Mouse (Mus musculus) intestine, embryonic 14.5 days (tissue): Measurements from ENCODE around the gene Tcf15. TPM values are rescaled to one million over a fixed set of nuclear protein-coding genes. Genes with fewer than 3 reads are reported as not detected.

Experiments
- ATAC-seq: fragments of 200-750 bp; cut with Nextera tagmentation; replicated peaks from 2 replicates; pipeline ENCODE4 v1.8.0; 2017; ENCODE audit warnings: low read depth, moderate number of reproducible peaks, moderate TSS enrichment, moderate library complexity; ENCODE audit not compliant: low FRiP score, low TSS enrichment
- DNase-seq: peaks from one replicate; pipeline ENCODE4 v3.0.0-alpha.2; 2018; ENCODE audit warnings: low spot score
- H3K27ac ChIP-seq: fragments of 300-500 bp; sonication (generic); 2 replicates; pipeline ENCODE4 v1.5.1; 2014; ENCODE audit warnings: low read depth, mild to moderate bottlenecking, control low read depth
- H3K27me3 ChIP-seq: fragments of 300-500 bp; sonication (generic); replicated peaks from 2 replicates; pipeline ENCODE4 v1.6.1; 2014; ENCODE audit warnings: low read length, control low read depth; ENCODE audit not compliant: control insufficient read depth, insufficient read depth
- H3K36me3 ChIP-seq: fragments of 300-500 bp; sonication (generic); 2 replicates; pipeline ENCODE4 v1.6.1; 2014; ENCODE audit warnings: low read length, control low read depth; ENCODE audit not compliant: control insufficient read depth, insufficient read depth
- H3K4me1 ChIP-seq: fragments of 300-500 bp; sonication (generic); replicated peaks from 2 replicates; pipeline ENCODE4 v1.6.1; 2014; ENCODE audit warnings: low read length, control low read depth, mixed read lengths; ENCODE audit not compliant: control insufficient read depth, insufficient read depth
- H3K4me2 ChIP-seq: fragments of 300-500 bp; sonication (generic); 2 replicates; pipeline ENCODE4 v1.6.1; 2014; ENCODE audit warnings: low read length
- H3K4me3 ChIP-seq: fragments of 300-500 bp; sonication (generic); 2 replicates; pipeline ENCODE4 v1.5.1; 2014; ENCODE audit warnings: low read depth, low read length, control low read depth, mixed read lengths
- H3K9ac ChIP-seq: fragments of 300-500 bp; sonication (generic); 2 replicates; pipeline ENCODE4 v1.6.1; 2014; ENCODE audit warnings: mild to moderate bottlenecking, low read length
- H3K9me3 ChIP-seq: fragments of 300-500 bp; sonication (generic); 2 replicates; pipeline ENCODE4 v1.6.1; 2016; ENCODE audit warnings: low read length, control low read depth; ENCODE audit not compliant: control insufficient read depth
- WGBS: fragments of 180-500 bp; shearing (Covaris S2); extraction: QIAGEN DNeasy Blood & Tissue Kit; methylation state at CpG from one replicate; pipeline ENCODE4 v1.1.7; 2014; 5-methylcytosine and 5-hydroxymethylcytosine counted together
- polyA plus RNA-seq: library from polyadenylated mRNA; unstranded; fragments of >200 nt; fragmentation: Nextera tagmentation; extraction: Ambion mirVana; gene quantifications from 2 replicates; pipeline ENCODE4 v1.2.1, GENCODE M21; 2014

Tcf15 gene
- polyA plus RNA-seq: 14.4 and 15.9 TPM in 2 replicates

DNA sequence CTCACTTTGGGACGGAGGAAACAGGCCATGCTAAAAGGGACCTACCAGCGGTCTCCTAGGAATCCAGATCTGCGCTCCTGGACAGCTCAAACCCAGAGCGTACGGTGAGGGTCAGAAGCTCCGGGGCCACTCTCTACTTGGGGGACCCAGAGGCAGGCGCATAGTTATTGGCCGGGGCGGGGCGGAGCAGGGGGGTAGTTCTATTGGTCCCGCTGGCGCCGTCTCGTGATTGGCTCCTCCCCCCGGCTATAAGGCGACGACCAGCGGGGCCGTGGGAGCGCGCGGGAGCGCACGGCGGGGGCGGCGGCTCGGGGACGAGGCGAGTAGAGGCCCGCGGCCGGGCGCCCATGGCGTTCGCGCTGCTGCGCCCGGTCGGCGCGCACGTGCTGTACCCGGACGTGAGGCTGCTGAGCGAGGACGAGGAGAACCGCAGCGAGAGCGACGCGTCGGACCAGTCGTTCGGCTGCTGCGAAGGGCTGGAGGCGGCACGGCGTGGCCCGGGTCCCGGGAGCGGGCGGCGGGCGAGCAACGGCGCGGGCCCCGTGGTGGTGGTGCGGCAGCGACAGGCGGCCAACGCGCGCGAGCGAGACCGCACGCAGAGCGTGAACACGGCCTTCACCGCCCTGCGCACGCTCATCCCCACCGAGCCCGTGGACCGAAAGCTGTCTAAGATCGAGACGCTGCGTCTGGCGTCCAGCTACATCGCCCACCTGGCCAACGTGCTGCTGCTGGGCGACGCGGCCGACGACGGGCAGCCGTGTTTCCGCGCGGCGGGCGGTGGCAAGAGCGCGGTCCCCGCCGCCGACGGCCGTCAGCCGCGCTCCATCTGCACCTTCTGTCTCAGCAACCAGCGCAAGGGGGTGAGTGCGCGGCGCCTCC, at the start of gene Tcf15:
TSS of gene Tcf15 (plus strand) at position 283 of the 879 bp plus-strand sequence.
- peak within 1 kb of the TSS; percentile 83 for H3K4me2 ChIP-seq
- H3K9me3 ChIP-seq: no peaks in the 10 kb centered on the region
- H3K27me3 ChIP-seq: peaks cover 28% of the 10 kb centered on the region
- ATAC-seq (peak; percentile 83), DNase-seq (peak; percentile 78)
- no peak within 1 kb of the TSS for H3K27ac ChIP-seq
- peaks cover 11% of the 10 kb centered on the region; the same call in 1 of the 2 replicates for H3K4me1 ChIP-seq
- H3K4me3 ChIP-seq: peak within 1 kb of the TSS; percentile 48
- WGBS: 1% methylated on average over 92 of the region's 118 CpGs
- H3K9ac ChIP-seq: peak within 1 kb of the TSS; percentile 40
- H3K36me3 ChIP-seq: no peaks in the 10 kb centered on the region

DNA sequence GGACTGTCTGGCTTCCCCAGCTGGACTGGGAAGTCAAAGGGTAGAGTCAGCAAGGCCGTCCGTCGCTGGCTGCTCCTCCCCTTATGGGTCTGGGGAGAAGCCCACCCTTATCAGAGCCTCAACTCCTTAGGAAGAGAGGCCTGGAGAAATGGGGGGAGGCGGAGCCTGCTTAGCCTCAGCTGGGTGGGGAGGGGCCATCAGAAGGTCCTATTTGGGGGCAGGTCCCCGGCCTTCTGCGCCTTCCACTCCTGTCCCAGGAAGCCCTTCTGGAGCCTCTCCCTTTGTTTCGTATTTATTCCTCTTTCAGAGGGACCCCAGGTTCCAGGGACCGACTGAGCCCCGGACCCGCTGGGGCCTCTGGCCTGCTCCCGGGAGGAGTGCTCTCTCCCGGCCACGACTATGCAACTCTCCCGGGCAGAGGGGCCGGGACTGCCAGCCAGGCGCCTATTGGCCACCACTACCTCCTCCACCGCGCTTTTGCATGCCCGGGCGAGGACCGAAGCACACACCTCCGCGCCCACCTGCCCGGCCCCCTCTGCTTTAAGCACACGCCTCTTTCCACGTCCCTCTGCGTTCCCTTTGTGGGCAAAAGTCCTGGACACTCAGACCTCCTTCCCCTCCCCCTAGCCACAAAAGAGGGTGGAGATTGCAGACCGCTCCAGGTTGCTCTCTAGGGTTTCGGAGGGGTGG, 48.4 kb upstream of the Tcf15 start:
- H3K4me2 ChIP-seq: peak overlapping the region; percentile 38
- H3K4me3 ChIP-seq: no peak overlapping the region; the same call in 1 of the 2 replicates
- no peak overlapping the region for H3K9ac ChIP-seq
- no peaks in the 10 kb centered on the region for H3K36me3 ChIP-seq
- peak; percentile 16; the same call in 1 of the 2 replicates for ATAC-seq
- peaks cover 4% of the 10 kb centered on the region; the same call in 1 of the 2 replicates for H3K4me1 ChIP-seq
- H3K27me3 ChIP-seq: peaks cover 67% of the 10 kb centered on the region
- DNase-seq: no peak
- no peak overlapping the region for H3K27ac ChIP-seq
- H3K9me3 ChIP-seq: no peaks in the 10 kb centered on the region
- WGBS: 6% methylated on average over 29 of the region's 29 CpGs

DNA sequence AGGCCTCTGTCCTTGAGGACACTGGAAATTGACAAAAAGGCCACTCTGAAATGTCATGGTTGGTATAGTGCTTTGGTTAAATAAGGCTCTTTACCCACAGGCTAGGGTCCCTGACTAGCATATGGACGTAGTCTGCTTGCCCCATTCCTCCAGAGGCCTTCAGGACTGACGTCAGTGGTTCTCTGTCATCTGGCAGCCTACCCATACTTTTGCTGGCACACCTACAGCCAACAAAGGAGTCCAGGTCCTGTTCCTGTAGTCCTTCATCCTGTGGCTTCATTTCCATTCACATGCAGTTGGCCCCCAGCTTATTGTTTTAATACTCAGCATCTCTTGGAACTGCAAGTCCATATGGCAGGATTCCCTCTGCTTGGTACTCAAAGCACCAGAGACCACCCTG, 46.4 kb upstream of the Tcf15 start:
- Histone ChIP-seq H3K27ac (no peak overlapping the region), H3K4me3 (no peak overlapping the region), H3K4me2 (no peak overlapping the region), H3K36me3 (no peaks in the 10 kb centered on the region), H3K9me3 (no peaks in the 10 kb centered on the region), H3K4me1 (peaks cover 4% of the 10 kb centered on the region; the same call in 1 of the 2 replicates), H3K27me3 (peaks cover 48% of the 10 kb centered on the region), H3K9ac (no peak overlapping the region)
- DNase-seq (no peak), ATAC-seq (no peak)
- WGBS: 86% methylated on average over 2 of the region's 2 CpGs

DNA sequence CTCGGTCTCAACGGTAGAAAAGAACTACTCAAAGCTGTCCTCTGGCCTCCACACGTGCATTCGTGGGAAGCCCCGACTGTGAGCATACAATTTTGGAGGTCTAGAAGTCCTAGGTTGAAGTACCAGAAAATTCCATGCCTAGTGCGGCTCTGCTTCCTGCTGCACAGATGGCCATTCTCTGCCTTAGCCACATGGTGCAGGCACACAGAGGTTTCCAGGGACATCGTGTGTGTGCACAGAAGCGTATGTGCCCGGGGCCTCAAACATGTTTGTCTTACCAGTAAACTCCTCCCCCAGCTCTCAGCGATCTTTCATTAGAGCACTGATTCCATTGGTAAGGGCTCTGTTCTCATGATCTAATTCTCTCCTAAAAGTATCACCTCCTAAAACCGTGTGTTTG, 45.4 kb upstream of the Tcf15 start:
- no peaks in the 10 kb centered on the region for H3K9me3 ChIP-seq
- H3K36me3 ChIP-seq: no peaks in the 10 kb centered on the region
- WGBS: 71% methylated on average over 11 of the region's 11 CpGs
- no peak for DNase-seq
- peaks cover 38% of the 10 kb centered on the region for H3K27me3 ChIP-seq
- H3K4me3 ChIP-seq: no peak overlapping the region
- no peak overlapping the region for H3K27ac ChIP-seq
- ATAC-seq: no peak
- no peak overlapping the region for H3K9ac ChIP-seq
- no peak overlapping the region for H3K4me2 ChIP-seq
- H3K4me1 ChIP-seq: peaks cover 4% of the 10 kb centered on the region; the same call in 1 of the 2 replicates

DNA sequence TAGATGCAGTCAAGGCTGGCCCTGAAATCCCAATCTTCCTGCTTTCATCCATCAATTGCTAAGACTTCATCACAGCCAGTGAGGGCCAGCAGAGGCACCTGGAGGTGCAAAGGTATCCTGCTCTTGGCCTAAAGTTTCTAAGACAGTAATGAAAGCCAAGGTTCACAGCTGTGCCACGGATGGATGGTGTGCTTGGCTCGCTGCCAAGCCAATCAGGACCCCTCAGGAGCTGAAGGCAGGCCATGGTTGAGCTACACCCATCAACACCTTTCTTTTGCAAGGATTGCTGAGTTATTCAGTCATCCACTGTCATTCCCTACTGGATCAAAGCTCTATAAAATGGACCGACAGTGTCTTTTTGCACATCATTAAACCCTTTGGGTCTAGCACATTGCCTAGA, 43.8 kb upstream of the Tcf15 start:
- Histone ChIP-seq H3K27me3 (peaks cover 22% of the 10 kb centered on the region), H3K9me3 (no peaks in the 10 kb centered on the region), H3K9ac (no peak overlapping the region), H3K4me2 (no peak overlapping the region), H3K4me1 (0 out of 2 replicates have a peak, but pooled peaks cover 4% of the 10 kb centered on the region), H3K27ac (no peak overlapping the region), H3K36me3 (no peaks in the 10 kb centered on the region), H3K4me3 (no peak overlapping the region)
- ATAC-seq (no peak), DNase-seq (no peak)
- 70% methylated on average over 3 of the region's 3 CpGs for WGBS

DNA sequence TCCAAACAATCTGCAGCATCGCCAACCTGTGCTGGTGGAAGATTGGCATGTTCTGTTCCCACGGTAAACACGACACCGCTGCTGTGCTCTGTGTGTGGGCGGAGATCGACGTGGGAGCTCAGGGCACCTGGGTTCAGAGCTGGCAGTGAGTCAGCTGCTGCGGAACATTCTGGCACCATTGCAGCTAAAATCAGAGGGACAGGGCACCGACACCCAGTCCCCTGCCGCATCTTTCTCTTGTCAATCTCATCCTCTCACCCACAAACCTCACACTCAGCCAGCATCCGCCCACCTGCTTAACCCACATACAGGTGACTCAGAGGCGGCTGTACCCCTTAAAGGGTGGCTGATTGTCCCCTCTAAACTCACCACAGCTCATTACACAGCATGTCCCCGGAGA, 41.6 kb upstream of the Tcf15 start:
- no peak for DNase-seq

DNA sequence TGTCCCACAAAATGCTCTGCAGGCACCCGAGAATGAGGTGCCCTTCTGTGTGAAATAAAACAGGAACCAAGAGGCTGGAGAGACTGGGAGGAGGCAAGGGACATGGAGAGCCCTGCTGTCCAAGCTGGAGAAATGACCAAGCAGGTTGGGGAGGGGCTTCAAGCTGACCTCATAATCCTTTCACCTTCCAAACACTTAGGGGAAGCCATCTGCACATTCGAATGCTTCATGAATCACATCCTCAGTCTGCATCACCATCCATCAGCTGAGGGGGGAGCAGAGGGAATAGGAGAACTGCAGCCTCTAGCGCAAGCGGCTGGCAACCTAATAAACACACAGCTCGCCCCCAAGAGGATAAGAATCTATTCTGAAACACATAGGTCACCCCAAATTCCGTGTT, 41.0 kb upstream of the Tcf15 start:
- Histone ChIP-seq H3K9ac (no peak overlapping the region), H3K9me3 (no peaks in the 10 kb centered on the region), H3K27ac (no peak overlapping the region), H3K27me3 (peaks cover 1% of the 10 kb centered on the region; the same call in 1 of the 2 replicates), H3K36me3 (no peaks in the 10 kb centered on the region), H3K4me3 (no peak overlapping the region), H3K4me1 (0 out of 2 replicates have a peak, but pooled peaks cover 2% of the 10 kb centered on the region), H3K4me2 (no peak overlapping the region)
- no peak for DNase-seq
- ATAC-seq: no peak
- WGBS: 53% methylated on average over 6 of the region's 6 CpGs

More for the DNA sequence above, 41.6 kb upstream of the Tcf15 start:
- Histone ChIP-seq H3K27me3 (peaks cover 3% of the 10 kb centered on the region; the same call in 1 of the 2 replicates), H3K27ac (no peak overlapping the region), H3K9ac (no peak overlapping the region), H3K9me3 (no peaks in the 10 kb centered on the region), H3K4me1 (0 out of 2 replicates have a peak, but pooled peaks cover 2% of the 10 kb centered on the region), H3K4me3 (no peak overlapping the region), H3K36me3 (no peaks in the 10 kb centered on the region), H3K4me2 (no peak overlapping the region)
- 72% methylated on average over 13 of the region's 13 CpGs for WGBS
- no peak for ATAC-seq

DNA sequence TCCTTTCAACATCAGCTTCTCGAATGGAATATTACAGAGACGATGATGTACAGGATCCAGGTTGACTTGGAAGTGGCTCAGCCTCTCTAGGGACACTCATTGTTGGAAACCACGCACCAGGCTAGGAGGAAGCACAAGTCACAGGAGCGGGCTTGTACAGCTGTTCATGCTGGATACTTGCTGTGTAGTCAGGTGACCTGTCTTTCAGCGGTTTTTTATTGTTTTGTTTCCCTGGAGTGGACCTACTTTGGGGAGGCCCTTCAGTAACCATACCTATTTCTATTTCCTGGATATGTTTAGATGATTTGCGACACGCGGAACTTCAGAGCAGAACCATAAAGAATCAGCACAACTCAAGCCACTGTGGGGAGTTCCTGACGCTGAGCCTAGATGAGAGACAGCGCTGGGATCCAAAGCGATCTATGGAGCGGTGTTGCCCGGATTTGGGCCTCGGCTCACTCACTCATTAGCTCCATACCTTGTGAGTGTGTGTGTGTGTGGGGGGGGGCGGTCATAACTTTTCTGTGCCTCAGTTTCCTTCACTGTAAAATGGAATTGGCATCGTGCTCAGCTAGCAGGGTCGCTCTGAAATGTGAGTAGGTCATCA, 38.5 kb upstream of the Tcf15 start:
- H3K9me3 ChIP-seq: no peaks in the 10 kb centered on the region
- DNase-seq (no peak), ATAC-seq (peak; percentile 28; the same call in 1 of the 2 replicates)
- H3K4me3 ChIP-seq: peak overlapping the region; percentile 60
- no peak overlapping the region for H3K27ac ChIP-seq
- peak overlapping the region; percentile 71 for H3K9ac ChIP-seq
- no peaks in the 10 kb centered on the region for H3K27me3 ChIP-seq
- peak overlapping the region; percentile 82 for H3K4me2 ChIP-seq
- 21% methylated on average over 17 of the region's 17 CpGs for WGBS
- no peaks in the 10 kb centered on the region for H3K36me3 ChIP-seq
- 0 out of 2 replicates have a peak, but pooled peaks cover 2% of the 10 kb centered on the region for H3K4me1 ChIP-seq
